Mouse (Mus musculus): ENCODE results near the gene Lrrc74a. TPM values are rescaled to one million over a fixed set of nuclear protein-coding genes. Genes with fewer than 3 reads are reported as not detected.

Lrrc74a gene
- polyA plus RNA-seq, 1 experiment, result not detected

GRCm38 (mm10) chr12:86771823-86772427 lies 37.8 kb downstream of the Lrrc74a start:
- H3K4me1 ChIP-seq (ENCODE audit: control insufficient read depth, insufficient read depth, low read length), result peaks cover 19% of the 10 kb centered on the region
- H3K4me3 ChIP-seq (ENCODE audit: low read depth, low read length), result no peak overlapping the region
- TF ChIP-seq CTCF (IDR thresholded peaks at IDR 0.05; ENCODE audit: low read depth, low read length) (peak; percentile 95), EP300 (IDR thresholded peaks at IDR 0.05; ENCODE audit: insufficient read depth, low read depth, low read length) (peak; percentile 70; the same call in 1 of the 2 replicates), POLR2A (IDR thresholded peaks at IDR 0.05; ENCODE audit: insufficient read depth, low read length) (no peak)
- H3K27ac ChIP-seq (ENCODE audit: insufficient read depth, low read length), result 0 out of 2 replicates have a peak overlapping the region, but pooled peaks have one; percentile 0
- no peaks in the 10 kb centered on the region for H3K9me3 ChIP-seq (replicated peaks; ENCODE audit: control insufficient read depth, insufficient read depth, low read length, poor library complexity, severe bottlenecking)
- no peaks in the 10 kb centered on the region for H3K27me3 ChIP-seq (ENCODE audit: control insufficient read depth, insufficient read depth, low read length, poor library complexity, severe bottlenecking)
- no peak overlapping the region for H3K9ac ChIP-seq (ENCODE audit: low read depth, poor library complexity, severe bottlenecking)
- no peaks in the 10 kb centered on the region for H3K36me3 ChIP-seq (ENCODE audit: control insufficient read depth, insufficient read depth, low read length, poor library complexity, severe bottlenecking)

GRCm38 (mm10) chr12:86772551-86772950 lies 38.4 kb downstream of the Lrrc74a start:
- 0 out of 2 replicates have a peak overlapping the region, but pooled peaks have one; percentile 39 for H3K27ac ChIP-seq (ENCODE audit: insufficient read depth, low read length)
- peaks cover 19% of the 10 kb centered on the region for H3K4me1 ChIP-seq (ENCODE audit: control insufficient read depth, insufficient read depth, low read length)
- H3K9ac ChIP-seq (ENCODE audit: low read depth, poor library complexity, severe bottlenecking), result no peak overlapping the region
- no peaks in the 10 kb centered on the region for H3K36me3 ChIP-seq (ENCODE audit: control insufficient read depth, insufficient read depth, low read length, poor library complexity, severe bottlenecking)
- TF ChIP-seq POLR2A (IDR thresholded peaks at IDR 0.05; ENCODE audit: insufficient read depth, low read length) (no peak), CTCF (IDR thresholded peaks at IDR 0.05; ENCODE audit: low read depth, low read length) (no peak), EP300 (IDR thresholded peaks at IDR 0.05; ENCODE audit: insufficient read depth, low read depth, low read length) (no peak)
- no peaks in the 10 kb centered on the region for H3K9me3 ChIP-seq (replicated peaks; ENCODE audit: control insufficient read depth, insufficient read depth, low read length, poor library complexity, severe bottlenecking)
- no peak overlapping the region for H3K4me3 ChIP-seq (ENCODE audit: low read depth, low read length)
- no peaks in the 10 kb centered on the region for H3K27me3 ChIP-seq (ENCODE audit: control insufficient read depth, insufficient read depth, low read length, poor library complexity, severe bottlenecking)

- H3K27me3 ChIP-seq (ENCODE audit: control insufficient read depth, insufficient read depth, low read length, poor library complexity, severe bottlenecking), result no peaks in the 10 kb centered on the region
- H3K36me3 ChIP-seq (ENCODE audit: control insufficient read depth, insufficient read depth, low read length, poor library complexity, severe bottlenecking), result no peaks in the 10 kb centered on the region
- H3K9ac ChIP-seq (ENCODE audit: low read depth, poor library complexity, severe bottlenecking), result no peak overlapping the region
- H3K9me3 ChIP-seq (replicated peaks; ENCODE audit: control insufficient read depth, insufficient read depth, low read length, poor library complexity, severe bottlenecking), result no peaks in the 10 kb centered on the region
- TF ChIP-seq POLR2A (IDR thresholded peaks at IDR 0.05; ENCODE audit: insufficient read depth, low read length) (no peak), EP300 (IDR thresholded peaks at IDR 0.05; ENCODE audit: insufficient read depth, low read depth, low read length) (peak; percentile 44; the same call in 1 of the 2 replicates)
- H3K4me1 ChIP-seq (ENCODE audit: control insufficient read depth, insufficient read depth, low read length), result peaks cover 14% of the 10 kb centered on the region
- peak overlapping the region; percentile 27; the same call in 1 of the 2 replicates for H3K27ac ChIP-seq (ENCODE audit: insufficient read depth, low read length)
- H3K4me3 ChIP-seq (ENCODE audit: low read depth, low read length), result no peak overlapping the region
These were observed 41.6 kb downstream of the Lrrc74a start for GRCm38 (mm10) chr12:86775561-86776280.

GRCm38 (mm10) chr12:86776341-86776860 lies 42.2 kb downstream of the Lrrc74a start:
- H3K9ac ChIP-seq (ENCODE audit: low read depth, poor library complexity, severe bottlenecking), result no peak overlapping the region
- H3K9me3 ChIP-seq (replicated peaks; ENCODE audit: control insufficient read depth, insufficient read depth, low read length, poor library complexity, severe bottlenecking), result no peaks in the 10 kb centered on the region
- TF ChIP-seq POLR2A (IDR thresholded peaks at IDR 0.05; ENCODE audit: insufficient read depth, low read length) (no peak), EP300 (IDR thresholded peaks at IDR 0.05; ENCODE audit: insufficient read depth, low read depth, low read length) (no peak), CTCF (IDR thresholded peaks at IDR 0.05; ENCODE audit: low read depth, low read length) (no peak)
- H3K4me3 ChIP-seq (ENCODE audit: low read depth, low read length), result no peak overlapping the region
- no peaks in the 10 kb centered on the region for H3K27me3 ChIP-seq (ENCODE audit: control insufficient read depth, insufficient read depth, low read length, poor library complexity, severe bottlenecking)
- H3K36me3 ChIP-seq (ENCODE audit: control insufficient read depth, insufficient read depth, low read length, poor library complexity, severe bottlenecking), result no peaks in the 10 kb centered on the region
- peaks cover 14% of the 10 kb centered on the region for H3K4me1 ChIP-seq (ENCODE audit: control insufficient read depth, insufficient read depth, low read length)
- H3K27ac ChIP-seq (ENCODE audit: insufficient read depth, low read length), result peak overlapping the region; percentile 10; the same call in 1 of the 2 replicates

GRCm38 (mm10) chr12:86778531-86778930 lies 44.4 kb downstream of the Lrrc74a start:
- no peak overlapping the region for H3K9ac ChIP-seq (ENCODE audit: low read depth, poor library complexity, severe bottlenecking)
- H3K27me3 ChIP-seq (ENCODE audit: control insufficient read depth, insufficient read depth, low read length, poor library complexity, severe bottlenecking), result no peaks in the 10 kb centered on the region
- H3K9me3 ChIP-seq (replicated peaks; ENCODE audit: control insufficient read depth, insufficient read depth, low read length, poor library complexity, severe bottlenecking), result no peaks in the 10 kb centered on the region
- TF ChIP-seq CTCF (IDR thresholded peaks at IDR 0.05; ENCODE audit: low read depth, low read length), result no peak
- TF ChIP-seq POLR2A (IDR thresholded peaks at IDR 0.05; ENCODE audit: insufficient read depth, low read length), result no peak
- TF ChIP-seq EP300 (IDR thresholded peaks at IDR 0.05; ENCODE audit: insufficient read depth, low read depth, low read length), result no peak
- no peak overlapping the region for H3K27ac ChIP-seq (ENCODE audit: insufficient read depth, low read length)
- H3K4me1 ChIP-seq (ENCODE audit: control insufficient read depth, insufficient read depth, low read length), result peaks cover 12% of the 10 kb centered on the region
- H3K36me3 ChIP-seq (ENCODE audit: control insufficient read depth, insufficient read depth, low read length, poor library complexity, severe bottlenecking), result no peaks in the 10 kb centered on the region
- no peak overlapping the region for H3K4me3 ChIP-seq (ENCODE audit: low read depth, low read length)
